Mouse (Mus musculus) granulocyte monocyte progenitor cell, adult 5-6 weeks (primary cell): ENCODE data around the gene Bves. TPM values are rescaled to one million over a fixed set of nuclear protein-coding genes. Genes with fewer than 3 reads are reported as not detected.
A peak's percentile ranks its signal among the peaks of the same experiment; 100 is the strongest.
"Not testable (repeated sequence)": the region's sequence is repeated elsewhere in the genome, so short reads cannot be mapped to it uniquely, and the experiment has no call there.

Experiments
- ATAC-seq: replicated peaks from 2 replicates; pipeline ENCODE4 v1.8.0; 2016; ENCODE audit warnings: mild to moderate bottlenecking, moderate TSS enrichment, inconsistent platforms; ENCODE audit not compliant: poor library complexity, severe bottlenecking
- total RNA-seq, 2 experiments: library from RNA; stranded (forward) in 1 of 2; stranded (reverse) in 1 of 2; fragments of 200-712, 200-1000 nt in 1 of 2; fragments of >200 nt in 1 of 2; fragmentation: Nextera tagmentation in 1 of 2; gene quantifications; 2 replicates each; pipeline ENCODE4 v1.2.3; 2014 to 2017

The Bves gene
- total RNA-seq, 2 experiments from 2014 or later, result not detected

DNA sequence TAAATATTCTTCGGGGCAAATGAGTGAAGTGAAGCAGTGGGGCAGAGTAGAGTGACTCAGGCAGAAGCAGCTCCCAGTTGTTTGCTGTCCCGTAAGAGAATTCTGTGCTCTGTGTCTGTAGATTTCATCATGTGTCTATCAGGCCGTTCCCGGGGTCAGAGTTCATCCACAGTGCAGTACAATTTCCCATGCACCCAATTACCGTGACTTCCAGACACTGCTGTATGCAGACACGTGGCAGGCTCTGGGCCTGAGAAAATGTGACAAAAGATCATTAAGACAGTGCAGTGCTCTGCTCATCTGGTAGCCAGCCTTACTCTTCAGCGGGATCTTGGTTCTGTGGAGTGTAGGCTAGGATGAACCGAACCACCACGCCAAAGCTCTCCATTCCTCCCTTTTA, 9.6 kb downstream of the Bves start:
- no peak for ATAC-seq

DNA sequence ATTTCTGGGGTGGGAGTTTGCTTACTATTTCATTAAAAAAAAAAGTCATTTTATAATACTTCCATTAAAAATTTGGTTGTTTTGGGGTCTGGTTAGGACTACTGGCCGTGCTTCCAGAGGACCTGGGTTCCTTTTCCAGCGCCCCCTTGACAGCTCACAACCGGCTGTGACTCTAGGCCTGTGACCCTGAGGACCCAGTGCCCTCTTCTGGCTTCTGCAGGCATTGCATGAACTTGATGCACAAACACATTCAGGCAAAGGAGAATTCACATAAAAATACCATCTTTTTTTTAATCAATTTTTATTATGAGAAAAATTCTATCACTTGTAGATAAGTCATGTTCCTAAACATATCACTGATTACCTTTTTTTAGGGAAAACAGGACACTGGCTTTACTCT, 12.6 kb downstream of the Bves start:
- not testable (repeated sequence) for ATAC-seq

DNA sequence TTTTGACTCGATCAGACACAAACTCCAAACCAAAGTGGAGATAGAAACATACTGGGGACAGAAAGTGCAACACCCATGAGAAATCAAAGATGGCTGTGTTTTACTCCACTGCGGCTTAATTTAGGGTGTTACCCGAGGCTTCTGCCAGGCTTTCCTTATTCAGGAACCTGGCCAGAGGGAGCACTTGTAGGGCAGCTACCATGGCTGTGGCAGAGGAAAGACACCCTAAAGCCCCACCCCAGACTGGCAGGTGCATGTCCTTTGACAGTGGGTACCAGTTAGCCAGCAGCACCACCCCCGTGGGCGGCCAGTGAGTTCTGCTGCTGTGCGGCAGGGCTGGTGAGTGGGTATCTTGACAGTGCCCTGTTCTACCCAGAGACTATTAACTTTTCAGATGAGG, 20.5 kb downstream of the Bves start:
- ATAC-seq, result no peak

DNA sequence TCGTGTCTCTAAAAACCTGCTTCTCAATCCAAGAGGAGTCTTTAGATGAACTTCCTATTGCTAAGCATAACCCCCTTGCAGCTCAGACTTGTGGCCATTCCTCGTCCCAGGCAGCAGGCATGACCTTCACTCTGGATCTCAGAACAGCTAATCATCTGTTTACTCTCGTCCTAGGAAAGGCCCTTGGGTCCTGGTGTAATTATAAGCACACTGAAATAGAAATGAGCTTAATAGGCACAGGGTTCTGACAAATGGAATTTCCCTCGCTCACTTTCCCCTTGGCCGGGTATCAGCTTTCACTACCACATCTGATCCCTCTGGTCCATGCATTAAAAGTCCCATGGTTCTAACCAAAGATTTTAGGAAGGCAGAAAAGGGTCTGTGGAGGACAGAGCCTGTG, 27.8 kb downstream of the Bves start:
- no peak for ATAC-seq

DNA sequence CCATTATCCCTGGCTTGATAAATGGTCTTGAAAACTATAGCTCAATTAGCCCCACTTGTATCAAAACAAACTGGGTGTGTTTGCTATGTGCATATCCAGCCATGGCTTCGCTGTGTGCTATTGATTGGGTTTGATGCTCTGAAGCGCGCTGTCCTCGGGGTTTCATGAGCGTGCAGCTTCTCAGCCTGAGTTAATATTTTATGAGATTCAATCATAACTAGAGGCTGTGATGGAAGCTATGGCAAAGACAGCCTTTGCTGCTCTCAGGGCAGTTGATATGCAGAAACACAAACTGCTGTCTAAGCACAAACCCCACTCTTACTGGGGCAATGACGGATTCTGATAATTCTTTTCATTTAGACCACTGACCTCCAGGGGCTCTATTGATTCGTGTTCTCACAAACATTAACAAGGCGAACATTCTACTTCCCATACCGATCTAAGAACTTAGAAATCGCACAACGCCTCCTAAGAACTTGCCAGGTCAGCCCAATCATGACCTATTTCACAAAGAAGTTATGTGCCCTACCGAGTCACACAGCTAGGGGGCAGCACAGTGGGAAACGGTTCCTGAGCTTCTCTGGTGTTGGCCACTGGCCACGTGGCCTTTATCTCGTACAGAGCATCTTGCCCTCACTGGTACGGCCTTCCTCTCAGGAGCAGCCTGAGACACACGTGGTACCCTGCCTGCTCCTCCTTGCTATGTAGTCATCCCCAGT, 31.6 kb downstream of the Bves start:
- ATAC-seq, result no peak

DNA sequence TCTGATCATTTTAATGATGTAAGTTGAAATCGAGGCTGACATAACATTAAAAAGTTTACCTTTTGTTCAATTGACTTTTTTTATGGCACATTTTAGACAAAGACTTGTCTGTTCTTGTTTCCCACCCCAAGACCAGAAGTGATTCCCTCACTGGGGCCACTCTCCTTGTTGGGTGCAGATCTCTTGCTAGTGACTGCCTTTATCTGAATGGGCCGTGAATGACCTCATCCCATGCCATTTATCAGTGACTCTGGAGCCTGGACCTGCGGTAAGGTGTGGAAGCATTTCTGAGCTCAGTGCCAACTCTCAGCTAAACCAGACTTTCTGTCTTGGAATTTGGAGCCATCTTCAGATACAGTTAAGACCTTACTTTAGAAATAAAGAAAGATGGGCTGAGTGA, 34.1 kb downstream of the Bves start:
- no peak for ATAC-seq

DNA sequence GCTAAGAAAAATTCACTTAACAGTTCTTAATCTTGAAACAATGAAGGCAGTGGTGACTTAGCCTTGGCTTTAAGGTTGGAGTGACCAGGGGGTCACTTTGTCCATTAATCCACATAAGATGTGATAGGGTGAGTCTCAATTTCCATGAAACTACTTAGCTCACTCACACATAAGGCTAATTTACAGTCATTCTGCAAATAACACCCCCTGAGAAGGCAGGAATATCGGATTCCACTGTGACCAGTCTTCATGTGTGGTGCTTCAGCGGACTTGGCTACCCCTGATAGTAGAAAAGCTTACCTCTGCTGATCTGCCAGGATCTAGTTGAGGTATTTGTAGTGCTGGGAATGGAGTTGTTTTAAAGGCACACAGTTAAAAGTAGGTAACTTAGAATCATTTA, 35.0 kb downstream of the Bves start:
- no peak for ATAC-seq

DNA sequence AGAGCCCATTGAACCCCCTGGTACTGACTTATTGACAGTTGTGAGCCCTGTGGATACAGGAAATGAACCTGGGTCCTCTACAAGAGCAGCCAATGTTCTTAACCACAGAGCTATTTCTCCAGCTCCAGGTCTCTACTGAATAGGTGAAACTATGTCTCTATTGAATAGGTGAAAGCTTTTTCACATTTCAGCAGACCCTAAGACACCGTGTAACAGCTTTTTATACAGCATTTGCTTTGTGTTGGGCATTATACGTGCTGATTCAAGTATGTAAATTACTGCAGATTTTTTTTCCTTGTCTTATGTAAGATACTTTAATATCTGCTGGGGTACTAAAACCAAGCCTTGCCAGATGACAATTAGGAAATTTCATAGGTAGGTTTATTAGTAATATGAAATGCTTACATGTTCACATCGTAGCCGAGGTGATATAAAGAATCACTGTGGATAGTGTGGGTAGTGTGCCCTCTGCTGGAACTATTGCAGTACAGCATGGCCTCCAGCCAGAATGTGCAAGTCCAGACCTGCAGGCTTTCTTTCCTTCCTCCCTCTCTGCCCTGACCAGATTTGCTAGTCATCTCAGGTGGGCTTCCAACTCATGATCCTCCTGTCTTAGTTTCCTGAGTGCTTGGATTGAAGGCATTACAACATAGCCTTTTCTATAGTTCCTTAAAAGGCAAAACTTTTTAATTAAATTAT, 37.6 kb downstream of the Bves start:
- peak; percentile 96 for ATAC-seq

DNA sequence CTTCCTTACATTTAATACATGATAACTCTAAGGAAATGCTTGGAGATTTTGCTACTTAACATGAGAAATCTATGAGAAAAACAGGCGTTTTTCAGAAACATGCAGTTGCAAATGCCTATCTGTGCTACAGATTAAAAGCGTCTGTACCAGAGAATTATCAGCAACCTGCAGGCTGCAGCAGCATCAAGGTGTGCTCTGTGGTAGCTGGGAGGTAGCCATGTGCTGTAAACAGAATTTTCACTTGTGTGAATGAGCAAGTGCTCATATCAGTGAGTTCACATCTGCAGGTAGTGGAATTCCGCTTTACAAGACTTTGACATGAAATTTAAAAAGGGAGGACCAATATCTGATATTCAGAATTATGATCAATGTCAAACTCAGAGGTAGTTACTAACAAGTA, 42.7 kb downstream of the Bves start:
- no peak for ATAC-seq

DNA sequence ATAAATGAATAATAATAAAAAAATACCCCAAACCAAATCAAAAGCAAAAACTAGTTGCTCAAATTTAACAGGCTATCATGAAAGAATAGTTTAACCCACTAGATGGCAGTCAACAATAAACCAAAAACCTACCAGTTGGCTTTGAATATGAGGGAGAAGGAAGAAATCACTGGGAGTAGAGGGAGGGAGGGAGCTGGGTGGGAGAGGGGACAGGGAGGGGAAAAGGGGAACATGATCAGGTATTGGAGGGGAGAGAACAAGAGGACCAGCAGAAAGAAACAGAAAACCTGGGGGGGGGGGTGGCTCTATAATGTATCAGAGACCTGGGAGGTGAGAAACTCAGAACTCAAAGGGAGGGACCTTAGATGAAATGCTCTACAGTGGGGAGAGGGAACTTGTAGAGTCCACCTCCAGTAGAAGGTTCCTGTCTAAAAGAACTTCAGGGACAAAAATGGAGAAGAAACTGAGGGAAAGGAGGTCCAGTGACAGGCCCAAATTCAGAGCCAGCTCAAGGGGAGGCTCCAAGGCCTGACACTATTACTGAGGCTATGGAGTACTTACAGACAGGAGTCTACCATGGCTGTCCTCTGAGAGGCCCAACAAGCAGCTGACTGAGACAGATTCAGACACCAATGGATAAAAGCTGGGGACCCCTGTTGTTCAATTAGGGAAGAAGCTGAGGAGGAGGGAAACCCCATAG, 46.5 kb downstream of the Bves start:
- no peak for ATAC-seq

DNA sequence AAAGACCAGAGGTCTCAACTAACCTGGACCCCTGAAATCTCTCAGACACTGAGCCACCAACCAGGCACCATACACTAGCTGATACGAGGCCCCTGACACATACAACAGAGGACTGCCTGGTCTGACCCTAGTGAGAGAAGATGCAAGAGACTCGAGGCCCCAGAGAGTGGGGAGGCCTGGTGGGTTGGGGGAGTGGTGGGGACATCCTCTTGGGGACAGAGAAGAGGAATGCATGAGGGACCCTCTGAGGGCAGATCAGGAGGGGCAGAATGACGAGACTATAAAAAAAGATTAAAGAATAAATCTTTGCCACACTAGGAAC, 47.0 kb downstream of the Bves start:
- ATAC-seq, result no peak

DNA sequence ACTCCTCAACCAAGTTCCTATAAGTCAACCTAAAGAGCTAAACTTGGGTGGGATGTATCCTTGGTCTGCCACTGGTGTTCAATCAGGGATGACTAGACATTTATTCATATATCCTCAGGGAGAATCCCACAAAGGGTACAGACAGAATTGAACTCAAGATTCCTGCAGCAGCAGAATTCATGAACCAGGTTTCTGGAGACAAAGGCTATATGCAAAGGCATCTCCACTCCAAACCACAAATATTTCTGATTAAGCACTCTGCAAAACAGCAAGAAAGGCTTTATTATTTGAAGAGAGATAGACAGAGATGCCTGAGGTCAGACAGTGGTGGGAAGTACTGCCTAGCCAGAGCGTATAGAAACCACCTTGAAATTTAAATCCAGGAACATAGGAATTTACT, 62.6 kb downstream of the Bves start:
- ATAC-seq, result no peak

DNA sequence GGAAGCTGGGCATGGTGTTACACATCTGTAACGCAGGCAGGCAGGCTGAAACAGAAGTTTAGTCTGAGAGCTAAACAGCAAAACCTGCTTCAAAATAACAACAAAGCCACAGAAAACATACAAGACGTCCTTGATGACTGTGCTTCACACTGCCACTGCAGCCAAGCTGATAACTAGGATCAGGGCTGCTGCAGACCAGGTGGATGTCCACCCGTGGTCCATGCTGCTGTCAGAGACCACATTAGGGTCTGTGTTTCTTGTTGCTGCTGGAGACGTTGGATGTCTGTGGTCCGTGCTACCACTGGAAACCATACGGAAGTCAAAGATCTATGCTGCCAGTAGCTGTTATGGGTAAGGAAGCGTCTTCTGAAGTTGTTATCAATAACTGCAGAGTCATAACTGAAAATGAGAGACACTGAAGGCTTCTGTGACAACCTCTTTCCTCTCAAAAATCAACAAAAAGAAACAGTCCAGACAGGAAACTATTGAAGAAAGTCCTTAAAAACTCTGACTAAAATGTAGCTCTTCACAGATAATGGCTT, 64.2 kb downstream of the Bves start:
- ATAC-seq, result no peak

DNA sequence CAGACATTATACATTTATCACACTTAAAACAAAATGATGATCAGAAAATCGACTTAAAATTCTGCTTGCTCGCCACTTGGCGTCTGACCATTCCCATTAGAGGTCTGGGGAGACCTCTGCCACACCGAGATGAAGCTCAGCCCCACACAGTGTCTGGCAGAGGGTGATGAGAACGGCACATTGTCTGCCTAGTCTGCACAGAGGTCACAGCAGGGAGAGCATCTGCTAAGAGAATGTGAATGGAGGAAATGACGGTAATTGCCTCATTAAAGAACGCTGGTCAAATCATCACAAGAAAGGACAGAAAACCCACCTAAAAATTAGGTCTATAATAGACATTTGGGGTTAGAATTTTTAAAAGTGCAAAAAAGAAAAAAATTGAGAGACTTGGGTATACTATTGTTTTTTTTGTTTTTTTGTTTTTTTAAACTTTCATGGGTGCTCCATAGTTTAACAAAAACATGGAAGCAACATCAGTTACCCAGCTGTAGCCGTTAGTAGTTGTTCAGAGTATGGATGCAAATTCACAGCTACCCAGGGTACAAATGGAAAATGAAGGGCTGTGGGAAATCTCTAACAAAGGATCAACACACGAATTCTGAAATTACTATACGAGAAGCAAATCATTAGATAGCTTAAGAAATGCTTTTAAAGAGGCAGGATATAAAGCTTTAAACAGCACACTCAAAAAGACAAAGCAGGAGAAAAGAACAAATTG, 75.2 kb downstream of the Bves start:
- ATAC-seq, result no peak

DNA sequence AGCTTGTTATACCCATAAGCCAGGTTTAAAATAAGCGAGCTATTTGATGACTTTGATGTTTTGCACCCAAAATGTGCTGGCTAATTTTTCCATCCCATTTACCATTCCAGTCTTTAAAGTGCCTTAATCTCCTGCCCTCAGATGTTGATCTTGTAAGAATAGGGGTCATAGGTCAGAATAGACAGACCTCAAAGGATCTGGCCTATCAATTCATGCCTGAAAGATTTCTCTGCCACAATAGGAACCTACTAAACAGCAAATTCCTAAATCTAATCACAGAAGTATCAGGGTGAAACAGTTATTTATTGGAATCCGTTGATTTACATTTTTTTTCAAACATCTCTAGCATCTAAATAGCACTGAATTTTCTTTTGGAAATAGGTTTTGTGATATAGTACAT, 76.2 kb downstream of the Bves start:
- ATAC-seq, result no peak

DNA sequence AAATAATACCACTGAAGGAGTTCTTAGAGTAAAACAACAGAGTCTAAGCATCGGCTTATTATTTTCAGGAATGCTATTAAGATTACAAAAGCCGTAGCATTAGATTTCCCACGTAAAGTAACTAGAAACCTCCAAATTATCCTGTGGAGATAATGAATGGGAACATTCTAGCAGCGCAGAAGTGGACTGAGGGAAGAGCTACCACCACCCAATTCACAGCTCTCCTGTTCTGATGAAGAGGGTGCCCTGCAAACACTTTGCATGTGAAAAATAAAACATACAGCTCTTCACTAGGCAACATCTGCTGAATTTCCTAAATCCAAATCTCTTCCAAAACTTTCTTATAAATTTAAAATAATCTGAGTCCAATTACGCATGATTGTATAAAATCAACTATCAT, 76.6 kb downstream of the Bves start:
- no peak for ATAC-seq

Other genes with a start within 250 kb of the Bves start
- not detected in 2 replicates for gene Popdc3, start 157.7 kb upstream of the Bves start, total RNA-seq (2014; fragmentation: Nextera tagmentation)
- not detected in 2 replicates for gene Popdc3, start 157.7 kb upstream of the Bves start, total RNA-seq (2017)
- gene Lin28b, start 150.6 kb downstream of the Bves start, total RNA-seq (2014; fragmentation: Nextera tagmentation), result not detected in 2 replicates
- not detected in 2 replicates for gene Lin28b, start 150.6 kb downstream of the Bves start, total RNA-seq (2017)
- 9.9 and 24.0 TPM in 2 replicates for gene Hace1, start 242.1 kb downstream of the Bves start, total RNA-seq (2014; fragmentation: Nextera tagmentation)
- gene Hace1, start 242.1 kb downstream of the Bves start, total RNA-seq (2017), result 10.3 and 11.7 TPM in 2 replicates